Mouse (Mus musculus): Measurements from ENCODE around the gene Ifitm2. TPM values are rescaled to one million over a fixed set of nuclear protein-coding genes. Genes with fewer than 3 reads are reported as not detected.

The Ifitm2 gene
- 1,406 and 1,438 TPM in 2 replicates for polyA plus RNA-seq (2014; fragmentation: Nextera tagmentation; extraction: Ambion mirVana)

- peak; percentile 97 for DNase-seq (ENCODE audit: low spot score)
- peak; percentile 92 for ATAC-seq (ENCODE audit: low read depth)
- Histone ChIP-seq H3K36me3 (ENCODE audit: control insufficient read depth, insufficient read depth, low read length) (0 out of 2 replicates have a peak, but pooled peaks cover 10% of the 10 kb centered on the region), H3K4me3 (ENCODE audit: low read depth, low read length) (peak within 1 kb of the TSS; percentile 56), H3K4me1 (ENCODE audit: control insufficient read depth, insufficient read depth, low read length) (peaks cover 42% of the 10 kb centered on the region), H3K27me3 (replicated peaks; ENCODE audit: control insufficient read depth, insufficient read depth, low read length) (no peaks in the 10 kb centered on the region), H3K4me2 (ENCODE audit: low read depth, low read length) (peak within 1 kb of the TSS; percentile 79), H3K9me3 (ENCODE audit: control insufficient read depth, low read length) (no peaks in the 10 kb centered on the region), H3K9ac (ENCODE audit: low read depth, low read length) (peak within 1 kb of the TSS; percentile 71), H3K27ac (replicated peaks; ENCODE audit: low read depth, low read length) (peak within 1 kb of the TSS; percentile 94)
- 7% methylated on average over 11 of the region's 11 CpGs for WGBS
Observed at GRCm38 (mm10) chr7:140955758-140956555, at the start of gene Ifitm2, which contains the start of gene Gm45717. Ifitm2 (minus strand) TSS chr7:140955987. Gm45717 (minus strand) TSS chr7:140955937.

GRCm38 (mm10) chr7:141003248-141004010 is 47.6 kb upstream of the Ifitm2 start:
- Histone ChIP-seq H3K4me1 (ENCODE audit: control insufficient read depth, insufficient read depth, low read length) (peaks cover 3% of the 10 kb centered on the region; the same call in 1 of the 2 replicates), H3K9me3 (ENCODE audit: control insufficient read depth, low read length) (no peaks in the 10 kb centered on the region), H3K27ac (replicated peaks; ENCODE audit: low read depth, low read length) (no peak overlapping the region), H3K4me3 (ENCODE audit: low read depth, low read length) (no peak overlapping the region), H3K36me3 (ENCODE audit: control insufficient read depth, insufficient read depth, low read length) (no peaks in the 10 kb centered on the region), H3K9ac (ENCODE audit: low read depth, low read length) (no peak overlapping the region), H3K4me2 (ENCODE audit: low read depth, low read length) (no peak overlapping the region), H3K27me3 (replicated peaks; ENCODE audit: control insufficient read depth, insufficient read depth, low read length) (no peaks in the 10 kb centered on the region)
- no peak for DNase-seq (ENCODE audit: low spot score)
- 83% methylated on average over 5 of the region's 5 CpGs for WGBS
- no peak for ATAC-seq (ENCODE audit: low read depth)

- H3K9ac ChIP-seq (ENCODE audit: low read depth, low read length), result no peak overlapping the region
- no peaks in the 10 kb centered on the region for H3K9me3 ChIP-seq (ENCODE audit: control insufficient read depth, low read length)
- DNase-seq (ENCODE audit: low spot score) (no peak), ATAC-seq (ENCODE audit: low read depth) (no peak)
- H3K4me1 ChIP-seq (ENCODE audit: control insufficient read depth, insufficient read depth, low read length), result no peaks in the 10 kb centered on the region
- 69% methylated on average over 15 of the region's 15 CpGs for WGBS
- H3K36me3 ChIP-seq (ENCODE audit: control insufficient read depth, insufficient read depth, low read length), result no peaks in the 10 kb centered on the region
- no peak overlapping the region for H3K4me3 ChIP-seq (ENCODE audit: low read depth, low read length)
- no peak overlapping the region for H3K27ac ChIP-seq (replicated peaks; ENCODE audit: low read depth, low read length)
- H3K4me2 ChIP-seq (ENCODE audit: low read depth, low read length), result no peak overlapping the region
- H3K27me3 ChIP-seq (replicated peaks; ENCODE audit: control insufficient read depth, insufficient read depth, low read length), result no peaks in the 10 kb centered on the region
Observed at GRCm38 (mm10) chr7:141000881-141001708, 45.3 kb upstream of the Ifitm2 start.

- Histone ChIP-seq H3K36me3 (ENCODE audit: control insufficient read depth, insufficient read depth, low read length) (no peaks in the 10 kb centered on the region), H3K4me3 (ENCODE audit: low read depth, low read length) (no peak overlapping the region), H3K27me3 (replicated peaks; ENCODE audit: control insufficient read depth, insufficient read depth, low read length) (no peaks in the 10 kb centered on the region), H3K4me1 (ENCODE audit: control insufficient read depth, insufficient read depth, low read length) (no peaks in the 10 kb centered on the region), H3K4me2 (ENCODE audit: low read depth, low read length) (no peak overlapping the region), H3K27ac (replicated peaks; ENCODE audit: low read depth, low read length) (no peak overlapping the region), H3K9me3 (ENCODE audit: control insufficient read depth, low read length) (no peaks in the 10 kb centered on the region), H3K9ac (ENCODE audit: low read depth, low read length) (no peak overlapping the region)
- DNase-seq (ENCODE audit: low spot score), result no peak
- no peak for ATAC-seq (ENCODE audit: low read depth)
- 81% methylated on average over 11 of the region's 11 CpGs for WGBS
Observed at GRCm38 (mm10) chr7:140998853-140999700, 43.3 kb upstream of the Ifitm2 start.

- no peaks in the 10 kb centered on the region for H3K9me3 ChIP-seq (ENCODE audit: control insufficient read depth, low read length)
- H3K27ac ChIP-seq (replicated peaks; ENCODE audit: low read depth, low read length), result no peak overlapping the region
- no peak overlapping the region for H3K4me3 ChIP-seq (ENCODE audit: low read depth, low read length)
- no peaks in the 10 kb centered on the region for H3K36me3 ChIP-seq (ENCODE audit: control insufficient read depth, insufficient read depth, low read length)
- ATAC-seq (ENCODE audit: low read depth), result no peak
- no peaks in the 10 kb centered on the region for H3K27me3 ChIP-seq (replicated peaks; ENCODE audit: control insufficient read depth, insufficient read depth, low read length)
- no peak overlapping the region for H3K4me2 ChIP-seq (ENCODE audit: low read depth, low read length)
- no peaks in the 10 kb centered on the region for H3K4me1 ChIP-seq (ENCODE audit: control insufficient read depth, insufficient read depth, low read length)
- no peak for DNase-seq (ENCODE audit: low spot score)
- no peak overlapping the region for H3K9ac ChIP-seq (ENCODE audit: low read depth, low read length)
- WGBS, result 72% methylated on average over 1 of the region's 1 CpGs
Observed at GRCm38 (mm10) chr7:140997817-140998216, 42.0 kb upstream of the Ifitm2 start.

- Histone ChIP-seq H3K27me3 (replicated peaks; ENCODE audit: control insufficient read depth, insufficient read depth, low read length) (no peaks in the 10 kb centered on the region), H3K4me3 (ENCODE audit: low read depth, low read length) (no peak overlapping the region), H3K27ac (replicated peaks; ENCODE audit: low read depth, low read length) (no peak overlapping the region), H3K9ac (ENCODE audit: low read depth, low read length) (no peak overlapping the region), H3K4me2 (ENCODE audit: low read depth, low read length) (no peak overlapping the region), H3K4me1 (ENCODE audit: control insufficient read depth, insufficient read depth, low read length) (no peaks in the 10 kb centered on the region), H3K9me3 (ENCODE audit: control insufficient read depth, low read length) (no peaks in the 10 kb centered on the region), H3K36me3 (ENCODE audit: control insufficient read depth, insufficient read depth, low read length) (no peaks in the 10 kb centered on the region)
- ATAC-seq (ENCODE audit: low read depth) (no peak), DNase-seq (ENCODE audit: low spot score) (no peak)
- 87% methylated on average over 14 of the region's 14 CpGs for WGBS
Observed at GRCm38 (mm10) chr7:140991117-140991689, 35.4 kb upstream of the Ifitm2 start.

- Histone ChIP-seq H3K4me2 (ENCODE audit: low read depth, low read length) (no peak overlapping the region), H3K9ac (ENCODE audit: low read depth, low read length) (no peak overlapping the region), H3K4me1 (ENCODE audit: control insufficient read depth, insufficient read depth, low read length) (no peaks in the 10 kb centered on the region), H3K27me3 (replicated peaks; ENCODE audit: control insufficient read depth, insufficient read depth, low read length) (no peaks in the 10 kb centered on the region), H3K36me3 (ENCODE audit: control insufficient read depth, insufficient read depth, low read length) (no peaks in the 10 kb centered on the region), H3K4me3 (ENCODE audit: low read depth, low read length) (no peak overlapping the region), H3K27ac (replicated peaks; ENCODE audit: low read depth, low read length) (no peak overlapping the region), H3K9me3 (ENCODE audit: control insufficient read depth, low read length) (no peaks in the 10 kb centered on the region)
- ATAC-seq (ENCODE audit: low read depth) (no peak), DNase-seq (ENCODE audit: low spot score) (no peak)
- 66% methylated on average over 5 of the region's 5 CpGs for WGBS
Observed at GRCm38 (mm10) chr7:140990622-140991021, 34.8 kb upstream of the Ifitm2 start.

Data from embryonic facial prominence, embryonic 14.5 days (tissue).